Mouse (Mus musculus) intestine, postnatal 0 days (tissue): ENCODE results near the gene Themis. TPM values are rescaled to one million over a fixed set of nuclear protein-coding genes. Genes with fewer than 3 reads are reported as not detected.

Source experiments
- ATAC-seq: fragments of 200-750 bp; cut with Nextera tagmentation; 2 replicates; pipeline ENCODE4 v1.8.0; 2017; ENCODE audit warnings: mild to moderate bottlenecking, moderate TSS enrichment, moderate library complexity
- H3K27ac ChIP-seq: fragments of 300-500 bp; sonication (generic); 2 replicates; pipeline ENCODE4 v1.5.1; 2014; ENCODE audit warnings: mild to moderate bottlenecking, low read depth, low read length, moderate library complexity
- H3K27me3 ChIP-seq: fragments of 300-500 bp; sonication (generic); replicated peaks from 2 replicates; pipeline ENCODE4 v1.6.1; 2014; ENCODE audit warnings: low read length, mixed read lengths; ENCODE audit not compliant: control insufficient read depth, insufficient read depth
- H3K36me3 ChIP-seq: fragments of 300-500 bp; sonication (generic); 2 replicates; pipeline ENCODE4 v1.6.1; 2014; ENCODE audit warnings: mild to moderate bottlenecking, moderate library complexity; ENCODE audit not compliant: control insufficient read depth, insufficient read depth
- H3K4me1 ChIP-seq: fragments of 300-500 bp; sonication (generic); replicated peaks from 2 replicates; pipeline ENCODE4 v1.6.1; 2014; ENCODE audit warnings: antibody characterized with exemption, low read length, mixed read lengths; ENCODE audit not compliant: control insufficient read depth, insufficient read depth
- H3K4me2 ChIP-seq: fragments of 300-500 bp; sonication (generic); replicated peaks from 2 replicates; pipeline ENCODE4 v1.6.1; 2014; ENCODE audit warnings: low read depth, mild to moderate bottlenecking, moderate library complexity
- H3K4me3 ChIP-seq: fragments of 300-500 bp; sonication (generic); 2 replicates; pipeline ENCODE4 v1.5.1; 2014; ENCODE audit warnings: low read depth, low read length
- H3K9ac ChIP-seq: fragments of 300-500 bp; sonication (generic); 2 replicates; pipeline ENCODE4 v1.6.1; 2014; ENCODE audit warnings: mild to moderate bottlenecking, low read depth, low read length
- H3K9me3 ChIP-seq: fragments of 300-500 bp; sonication (generic); 2 replicates; pipeline ENCODE4 v1.6.1; 2016; ENCODE audit warnings: mixed run types; ENCODE audit not compliant: control insufficient read depth
- CTCF ChIP-seq: sonication (generic); IDR thresholded peaks from 2 replicates; pipeline ENCODE4 v1.5.1; 2016; ENCODE audit warnings: low read depth, mild to moderate bottlenecking, control low read depth, antibody characterized with exemption, moderate library complexity
- WGBS: fragments of 180-500 bp; shearing (Covaris S2); extraction: QIAGEN DNeasy Blood & Tissue Kit; methylation state at CpG from one replicate; pipeline ENCODE4 v1.1.7; 2014; 5-methylcytosine and 5-hydroxymethylcytosine counted together
- polyA plus RNA-seq: library from polyadenylated mRNA; unstranded; fragments of >200 nt; fragmentation: Nextera tagmentation; extraction: Ambion mirVana; gene quantifications from 2 replicates; pipeline ENCODE4 v1.2.1, GENCODE M21; 2015

Gene Themis
- polyA plus RNA-seq, 1 experiment from 2014 or later = 0.07 TPM

GRCm38 (mm10) chr10:28651910-28652309 lies 16.2 kb upstream of the Themis start:
- WGBS = 35% methylated on average over 2 of the region's 2 CpGs

DNA sequence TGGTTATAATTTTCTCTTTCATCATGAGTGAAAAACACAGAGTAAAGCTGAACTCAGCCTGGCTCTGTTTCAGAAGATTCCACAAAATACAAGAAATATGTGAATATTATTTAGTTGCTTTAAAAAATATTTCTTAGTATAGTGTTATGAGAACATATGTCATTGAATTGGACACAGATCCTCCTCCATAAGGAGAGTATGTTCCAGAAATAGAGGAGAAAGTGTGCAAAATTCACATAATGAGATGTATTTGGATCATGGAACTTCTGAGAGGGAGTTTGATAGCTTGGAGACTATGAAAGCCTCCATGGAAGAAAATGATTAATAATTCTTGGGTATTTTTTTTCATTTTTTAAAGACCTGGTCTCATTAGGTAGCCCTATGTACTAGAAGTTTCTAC lies 13.4 kb upstream of the Themis start:
- Histone ChIP-seq H3K36me3 (no peaks in the 10 kb centered on the region), H3K4me2 (no peak overlapping the region), H3K4me1 (no peaks in the 10 kb centered on the region), H3K27me3 (no peaks in the 10 kb centered on the region), H3K9me3 (no peaks in the 10 kb centered on the region), H3K27ac (no peak overlapping the region), H3K4me3 (no peak overlapping the region), H3K9ac (no peak overlapping the region)
- TF ChIP-seq CTCF = no peak
- ATAC-seq = no peak

More at GRCm38 (mm10) chr10:28651910-28652309, 16.2 kb upstream of the Themis start:
- H3K4me3 ChIP-seq = no peak overlapping the region
- no peaks in the 10 kb centered on the region for H3K4me1 ChIP-seq
- no peak for TF ChIP-seq CTCF
- H3K36me3 ChIP-seq = no peaks in the 10 kb centered on the region
- no peak overlapping the region for H3K9ac ChIP-seq
- no peaks in the 10 kb centered on the region for H3K9me3 ChIP-seq
- H3K4me2 ChIP-seq = no peak overlapping the region
- no peak for ATAC-seq
- H3K27me3 ChIP-seq = no peaks in the 10 kb centered on the region
- no peak overlapping the region for H3K27ac ChIP-seq

GRCm38 (mm10) chr10:28665141-28665540 lies 3.0 kb upstream of the Themis start:
- TF ChIP-seq CTCF = no peak
- no peaks in the 10 kb centered on the region for H3K4me1 ChIP-seq
- no peak overlapping the region for H3K4me3 ChIP-seq
- H3K36me3 ChIP-seq = no peaks in the 10 kb centered on the region
- no peak for ATAC-seq
- no peak overlapping the region for H3K9ac ChIP-seq
- H3K4me2 ChIP-seq = no peak overlapping the region
- WGBS = 71% methylated on average over 6 of the region's 6 CpGs
- H3K27me3 ChIP-seq = no peaks in the 10 kb centered on the region
- H3K9me3 ChIP-seq = no peaks in the 10 kb centered on the region
- H3K27ac ChIP-seq = no peak overlapping the region

DNA sequence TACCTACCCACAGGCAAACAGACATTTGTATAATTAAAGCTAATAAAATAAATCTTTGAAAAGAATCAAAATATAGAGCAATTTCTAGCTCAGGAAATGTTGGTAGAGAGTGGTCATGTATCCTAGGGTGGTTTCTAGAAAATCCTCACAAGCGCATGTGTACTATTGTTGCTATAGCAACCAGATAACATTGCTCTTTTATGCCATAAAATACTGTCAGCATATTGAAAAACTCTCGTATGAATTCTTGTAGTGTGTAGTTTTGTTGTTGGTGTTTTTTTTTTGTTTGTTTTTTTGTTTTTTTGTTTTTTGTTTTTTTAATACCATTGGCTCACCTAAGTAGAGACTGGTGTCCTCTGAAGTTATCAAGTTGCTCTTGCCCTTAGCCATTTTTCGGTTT lies 5.8 kb downstream of the Themis start:
- no peak for ATAC-seq
- H3K4me3 ChIP-seq = no peak overlapping the region
- WGBS = 65% methylated on average over 3 of the region's 3 CpGs
- H3K9me3 ChIP-seq = no peaks in the 10 kb centered on the region
- no peaks in the 10 kb centered on the region for H3K27me3 ChIP-seq
- no peak overlapping the region for H3K27ac ChIP-seq
- no peaks in the 10 kb centered on the region for H3K36me3 ChIP-seq
- H3K4me2 ChIP-seq = no peak overlapping the region
- no peak for TF ChIP-seq CTCF
- H3K4me1 ChIP-seq = no peaks in the 10 kb centered on the region
- H3K9ac ChIP-seq = no peak overlapping the region

- H3K9ac ChIP-seq = no peak overlapping the region
- 83% methylated on average over 2 of the region's 2 CpGs for WGBS
- no peak for TF ChIP-seq CTCF
- H3K9me3 ChIP-seq = no peaks in the 10 kb centered on the region
- no peaks in the 10 kb centered on the region for H3K4me1 ChIP-seq
- H3K36me3 ChIP-seq = no peaks in the 10 kb centered on the region
- ATAC-seq = no peak
- no peak overlapping the region for H3K4me3 ChIP-seq
- H3K27ac ChIP-seq = no peak overlapping the region
- H3K4me2 ChIP-seq = no peak overlapping the region
- H3K27me3 ChIP-seq = no peaks in the 10 kb centered on the region
Observed at GRCm38 (mm10) chr10:28675337-28675736, 7.2 kb downstream of the Themis start.

GRCm38 (mm10) chr10:28694981-28695380 lies 26.8 kb downstream of the Themis start:
- WGBS = 62% methylated on average over 6 of the region's 6 CpGs

GRCm38 (mm10) chr10:28696032-28696431 lies 27.9 kb downstream of the Themis start:
- H3K27ac ChIP-seq = no peak overlapping the region
- no peak for ATAC-seq
- no peak overlapping the region for H3K4me3 ChIP-seq
- no peak overlapping the region for H3K9ac ChIP-seq
- H3K36me3 ChIP-seq = no peaks in the 10 kb centered on the region
- no peak for TF ChIP-seq CTCF
- no peaks in the 10 kb centered on the region for H3K9me3 ChIP-seq
- WGBS = 80% methylated on average over 1 of the region's 1 CpGs
- H3K4me1 ChIP-seq = no peaks in the 10 kb centered on the region
- no peak overlapping the region for H3K4me2 ChIP-seq
- H3K27me3 ChIP-seq = no peaks in the 10 kb centered on the region

More at GRCm38 (mm10) chr10:28694981-28695380, 26.8 kb downstream of the Themis start:
- H3K4me2 ChIP-seq = no peak overlapping the region
- H3K9ac ChIP-seq = no peak overlapping the region
- H3K9me3 ChIP-seq = no peaks in the 10 kb centered on the region
- H3K36me3 ChIP-seq = no peaks in the 10 kb centered on the region
- H3K4me3 ChIP-seq = no peak overlapping the region
- H3K4me1 ChIP-seq = no peaks in the 10 kb centered on the region
- TF ChIP-seq CTCF = no peak
- H3K27ac ChIP-seq = no peak overlapping the region
- H3K27me3 ChIP-seq = no peaks in the 10 kb centered on the region
- no peak for ATAC-seq
